Mouse (Mus musculus) lung, embryonic 15.5 days (tissue): ENCODE measurements at regions not wholly inside any gene's neighbourhood (a gene's known extent, or its start where the extent isn't known, plus 50 kb on each side); places are given as distances from the start of the nearest gene placed in this dataset.

ENCODE experiments used
- ATAC-seq: fragments of 200-750 bp; cut with Nextera tagmentation; 2 replicates; pipeline ENCODE4 v1.8.0; 2017; ENCODE audit warnings: moderate number of reproducible peaks, borderline replicate concordance; ENCODE audit not compliant: low FRiP score, low TSS enrichment; ENCODE audit errors: extremely low read depth
- H3K27ac ChIP-seq: fragments of 300-500 bp; sonication (generic); 2 replicates; pipeline ENCODE4 v1.5.1; 2015; ENCODE audit warnings: moderate library complexity, mild to moderate bottlenecking, inconsistent platforms
- H3K27me3 ChIP-seq: fragments of 300-500 bp; sonication (generic); 2 replicates; pipeline ENCODE4 v1.6.1; 2015; ENCODE audit warnings: inconsistent platforms
- H3K36me3 ChIP-seq: fragments of 300-500 bp; sonication (generic); 2 replicates; pipeline ENCODE4 v1.6.1; 2015; ENCODE audit warnings: inconsistent platforms
- H3K4me1 ChIP-seq: fragments of 300-500 bp; sonication (generic); 2 replicates; pipeline ENCODE4 v1.6.1; 2015; ENCODE audit warnings: inconsistent platforms
- H3K4me2 ChIP-seq: fragments of 300-500 bp; sonication (generic); 2 replicates; pipeline ENCODE4 v1.6.1; 2015; ENCODE audit warnings: inconsistent platforms, mild to moderate bottlenecking, moderate library complexity
- H3K4me3 ChIP-seq: fragments of 300-500 bp; sonication (generic); 2 replicates; pipeline ENCODE4 v1.5.1; 2015; ENCODE audit warnings: mild to moderate bottlenecking, inconsistent platforms
- H3K9ac ChIP-seq: fragments of 300-500 bp; sonication (generic); 2 replicates; pipeline ENCODE4 v1.6.1; 2015; ENCODE audit warnings: inconsistent platforms
- H3K9me3 ChIP-seq: fragments of 300-500 bp; sonication (generic); 2 replicates; pipeline ENCODE4 v1.6.1; 2016; ENCODE audit warnings: inconsistent platforms
- WGBS: fragments of 180-500 bp; shearing (Covaris S2); methylation state at CpG from one replicate; pipeline ENCODE4 v1.1.7; 2015; 5-methylcytosine and 5-hydroxymethylcytosine counted together

DNA sequence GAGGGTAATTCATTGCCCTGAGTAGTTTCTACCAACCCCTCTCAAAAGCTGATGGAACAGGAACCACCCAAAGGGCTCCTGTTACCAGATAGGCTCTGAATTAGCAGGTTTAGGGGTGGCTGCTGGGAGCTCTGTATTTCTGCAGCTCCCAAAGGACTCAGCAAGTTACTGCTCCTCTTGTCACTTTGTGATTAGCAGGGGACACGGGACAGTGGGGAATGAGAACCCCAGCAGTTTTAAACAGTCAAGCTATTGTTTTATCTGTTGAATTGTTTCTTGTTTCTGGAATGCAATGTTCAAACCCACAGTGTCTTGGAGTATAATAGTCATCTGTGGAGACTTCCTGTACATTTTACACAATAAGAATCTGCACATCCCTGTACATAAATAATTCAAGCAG lies 90.4 kb upstream of the Clnk start:
- 44% methylated on average over 1 of the region's 1 CpGs for WGBS
- Histone ChIP-seq H3K9ac (no peak overlapping the region), H3K4me1 (no peaks in the 10 kb centered on the region), H3K27me3 (no peaks in the 10 kb centered on the region), H3K4me2 (no peak overlapping the region), H3K36me3 (no peaks in the 10 kb centered on the region), H3K4me3 (no peak overlapping the region), H3K9me3 (no peaks in the 10 kb centered on the region), H3K27ac (no peak overlapping the region)
- ATAC-seq = no peak

- no peak overlapping the region for H3K9ac ChIP-seq
- no peak overlapping the region for H3K27ac ChIP-seq
- no peaks in the 10 kb centered on the region for H3K27me3 ChIP-seq
- H3K4me1 ChIP-seq = no peaks in the 10 kb centered on the region
- H3K4me2 ChIP-seq = no peak overlapping the region
- H3K36me3 ChIP-seq = no peaks in the 10 kb centered on the region
- ATAC-seq = no peak
- no peak overlapping the region for H3K4me3 ChIP-seq
- no peaks in the 10 kb centered on the region for H3K9me3 ChIP-seq
Measured at GRCm38 (mm10) chr5:38964445-38964844, 87.8 kb upstream of the Clnk start.

GRCm38 (mm10) chr5:38950520-38951288 lies 74.1 kb upstream of the Clnk start:
- no peak overlapping the region for H3K27ac ChIP-seq
- H3K36me3 ChIP-seq = no peaks in the 10 kb centered on the region
- no peak overlapping the region for H3K4me3 ChIP-seq
- no peaks in the 10 kb centered on the region for H3K27me3 ChIP-seq
- H3K4me1 ChIP-seq = no peaks in the 10 kb centered on the region
- 63% methylated on average over 9 of the region's 9 CpGs for WGBS
- no peak overlapping the region for H3K9ac ChIP-seq
- no peak overlapping the region for H3K4me2 ChIP-seq
- H3K9me3 ChIP-seq = no peaks in the 10 kb centered on the region
- ATAC-seq = no peak

DNA sequence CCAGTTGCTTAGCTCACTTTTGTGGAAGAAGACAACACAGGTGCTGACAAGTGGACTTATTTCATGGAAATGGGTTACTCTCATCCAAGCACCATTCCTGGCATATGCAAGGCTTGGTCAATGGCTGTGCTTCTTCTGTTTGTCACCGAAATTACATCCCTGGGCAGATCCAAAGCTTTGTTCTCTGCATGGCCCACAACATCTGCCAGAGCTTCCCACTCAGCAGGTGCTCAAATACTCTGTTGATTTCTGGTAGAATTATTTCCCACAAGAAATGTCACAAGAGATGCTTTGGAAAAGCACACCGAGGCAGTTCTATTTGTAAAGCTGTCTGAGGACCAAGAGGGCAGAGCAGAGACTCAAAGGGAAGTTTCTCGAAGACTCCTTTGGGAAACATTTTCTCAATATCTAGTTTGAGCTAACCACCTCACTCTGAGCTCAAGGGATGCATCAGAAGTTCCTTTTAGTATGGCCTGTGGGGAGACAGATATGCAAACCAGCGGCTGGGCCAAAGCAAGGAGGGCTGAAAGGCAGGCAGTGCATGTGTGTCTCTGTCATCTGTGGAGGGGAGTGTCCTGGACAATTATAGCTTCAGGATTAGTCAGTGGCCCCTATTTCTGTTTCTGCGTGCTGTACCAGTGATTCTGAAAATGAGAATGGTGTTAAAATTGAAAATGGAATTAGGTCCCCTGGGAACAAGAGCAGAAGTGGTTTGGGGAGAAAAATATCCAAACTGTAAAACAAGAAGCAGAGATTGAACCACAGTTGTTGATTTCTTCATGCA lies 69.5 kb upstream of the Clnk start:
- H3K4me1 ChIP-seq = no peaks in the 10 kb centered on the region
- WGBS = 85% methylated on average over 5 of the region's 5 CpGs
- H3K27ac ChIP-seq = no peak overlapping the region

GRCm38 (mm10) chr5:38932382-38933079 lies 55.9 kb upstream of the Clnk start:
- no peak for ATAC-seq
- Histone ChIP-seq H3K36me3 (no peaks in the 10 kb centered on the region), H3K9ac (no peak overlapping the region), H3K4me2 (no peak overlapping the region), H3K4me1 (no peaks in the 10 kb centered on the region), H3K27me3 (no peaks in the 10 kb centered on the region), H3K9me3 (no peaks in the 10 kb centered on the region), H3K27ac (no peak overlapping the region), H3K4me3 (no peak overlapping the region)
- WGBS = 18% methylated on average over 7 of the region's 7 CpGs

More for the DNA sequence above, 69.5 kb upstream of the Clnk start:
- no peaks in the 10 kb centered on the region for H3K36me3 ChIP-seq
- H3K27me3 ChIP-seq = no peaks in the 10 kb centered on the region
- H3K9me3 ChIP-seq = no peaks in the 10 kb centered on the region
- no peak overlapping the region for H3K9ac ChIP-seq
- no peak overlapping the region for H3K4me2 ChIP-seq
- H3K4me3 ChIP-seq = no peak overlapping the region
- no peak for ATAC-seq

DNA sequence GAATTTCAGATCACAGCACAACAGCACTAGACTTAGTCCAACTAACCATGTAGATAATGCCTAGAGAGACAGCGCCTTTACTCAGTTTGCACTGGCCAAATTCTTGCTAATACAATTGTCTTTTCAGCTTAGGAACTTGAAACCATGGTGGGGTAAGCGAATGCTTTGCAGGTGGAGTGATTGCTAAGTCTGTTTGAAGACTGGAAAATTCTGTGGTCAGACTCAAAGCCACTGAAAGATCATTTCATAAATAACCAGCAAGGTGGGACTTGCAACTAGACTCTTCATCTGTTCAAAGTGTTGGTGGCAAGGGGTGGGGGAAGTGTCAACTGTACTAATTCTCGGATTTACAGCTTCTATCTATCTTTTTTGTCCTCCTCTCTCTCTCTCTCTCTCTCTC lies 50.4 kb upstream of the Clnk start:
- H3K4me3 ChIP-seq = no peak overlapping the region

More for the DNA sequence above, 50.4 kb upstream of the Clnk start:
- WGBS = 77% methylated on average over 3 of the region's 3 CpGs
- no peak overlapping the region for H3K9ac ChIP-seq
- no peaks in the 10 kb centered on the region for H3K4me1 ChIP-seq
- no peaks in the 10 kb centered on the region for H3K27me3 ChIP-seq
- no peaks in the 10 kb centered on the region for H3K36me3 ChIP-seq
- H3K9me3 ChIP-seq = no peaks in the 10 kb centered on the region
- ATAC-seq = no peak
- H3K4me2 ChIP-seq = no peak overlapping the region
- no peak overlapping the region for H3K27ac ChIP-seq
